In genomic region chr9:110644295-110644694, GRCm38 (mm10) we compare ENCODE assay signal across 13 mouse cellular contexts.
"Had no signal": no experiment of that assay in that cellular context is flagged by ENCODE, and none has a peak within 500 bp of the region (broad histone marks: within the 10 kb centered on the region; RNA-seq: fewer than 3 reads in every experiment).

No protein-coding gene starts in this region.

- H3K36me3 ChIP-seq: hindbrain, embryonic 13.5 days; limb, embryonic 13.5 days; neural tube, embryonic 15.5 days had no signal

- DNase-seq: left cerebral cortex, postnatal 4 days; lung, embryonic 14.5 days; lung, postnatal 10 days; lung, postnatal 4 days; midbrain, embryonic 14.5 days; right cerebral cortex, adult 18-20 months; right cerebral cortex, postnatal 25 days had no signal

- H3K4me3 ChIP-seq: hindbrain, embryonic 13.5 days; limb, embryonic 13.5 days; myocyte; neural tube, embryonic 15.5 days had no signal

- H3K27me3 ChIP-seq: hindbrain, embryonic 13.5 days; limb, embryonic 13.5 days; neural tube, embryonic 15.5 days had no signal

- H3K9me3 ChIP-seq: hindbrain, embryonic 13.5 days; limb, embryonic 13.5 days; neural tube, embryonic 15.5 days had no signal

- H3K4me2 ChIP-seq: hindbrain, embryonic 13.5 days; limb, embryonic 13.5 days; lung, embryonic 14.5 days; neural tube, embryonic 15.5 days had no signal

- H3K27ac ChIP-seq: hindbrain, embryonic 13.5 days; hindbrain, postnatal 0 days; limb, embryonic 13.5 days; liver, embryonic 14.5 days; neural tube, embryonic 15.5 days had no signal

- H3K9ac ChIP-seq: hindbrain, embryonic 13.5 days; limb, embryonic 13.5 days; liver, embryonic 14.5 days; lung, embryonic 14.5 days; neural tube, embryonic 15.5 days had no signal

- H3K4me1 ChIP-seq: limb, embryonic 13.5 days had no signal

- ATAC-seq: hindbrain, postnatal 0 days had no signal
